Mouse (Mus musculus) gastrocnemius, adult 8-10 months (tissue): ENCODE results near the gene Syne4. TPM values are rescaled to one million over a fixed set of nuclear protein-coding genes. Genes with fewer than 3 reads are reported as not detected.
A peak's percentile ranks its signal among the peaks of the same experiment; 100 is the strongest.

Experiments
- DNase-seq, 2 experiments: peaks; one replicate each; pipeline ENCODE4 v3.0.0; 2022; ENCODE audit warnings: low spot score in 2 of 2
- total RNA-seq, 4 experiments: library from RNA; stranded (reverse); gene quantifications; 2 replicates each; pipeline ENCODE4 v1.2.4; 2022

The Syne4 gene
- total RNA-seq, 4 experiments from 2014 or later = 0.73 to 1.7 (median 1.3) TPM; not detected in 1

DNA sequence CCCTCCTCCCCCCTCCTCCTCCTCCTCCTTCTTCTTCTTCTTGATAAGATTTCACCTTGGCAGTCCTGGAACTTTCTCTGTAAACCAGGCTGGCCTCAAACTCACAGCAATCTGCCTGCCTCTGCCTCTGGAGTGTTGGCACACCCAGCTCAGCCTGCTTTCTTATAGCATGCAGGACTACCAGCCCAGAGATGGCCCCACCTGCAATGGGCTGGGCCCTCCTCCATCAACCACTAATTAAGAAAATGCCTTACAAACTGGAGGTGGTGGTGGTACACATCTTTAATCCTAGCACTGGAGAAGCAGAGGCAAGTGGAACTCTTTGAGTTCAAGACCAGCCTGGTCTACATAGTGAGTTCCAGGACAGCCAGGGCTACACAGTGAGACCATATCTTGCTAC, 11.8 kb downstream of the Syne4 start:
- DNase-seq = no peak

DNA sequence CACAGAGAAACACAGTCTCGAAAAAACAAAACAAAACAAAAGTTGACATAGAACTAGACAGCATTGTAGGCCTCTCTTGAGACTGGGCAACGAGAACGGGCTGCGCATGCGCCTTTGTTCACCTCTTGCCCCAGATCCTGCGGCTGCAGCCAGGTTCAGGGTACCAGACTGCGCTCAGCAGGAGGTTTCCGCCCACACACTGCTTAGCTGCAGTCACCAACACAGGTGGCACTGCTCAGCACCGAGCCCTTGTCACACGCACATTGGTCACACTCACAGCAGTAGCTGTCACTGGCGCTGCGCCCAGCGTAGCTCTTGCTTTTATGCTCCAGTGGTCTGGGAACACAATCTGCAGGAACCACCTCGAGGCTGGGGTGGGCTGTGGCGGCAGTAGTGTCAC, 12.5 kb downstream of the Syne4 start:
- DNase-seq = no peak

DNA sequence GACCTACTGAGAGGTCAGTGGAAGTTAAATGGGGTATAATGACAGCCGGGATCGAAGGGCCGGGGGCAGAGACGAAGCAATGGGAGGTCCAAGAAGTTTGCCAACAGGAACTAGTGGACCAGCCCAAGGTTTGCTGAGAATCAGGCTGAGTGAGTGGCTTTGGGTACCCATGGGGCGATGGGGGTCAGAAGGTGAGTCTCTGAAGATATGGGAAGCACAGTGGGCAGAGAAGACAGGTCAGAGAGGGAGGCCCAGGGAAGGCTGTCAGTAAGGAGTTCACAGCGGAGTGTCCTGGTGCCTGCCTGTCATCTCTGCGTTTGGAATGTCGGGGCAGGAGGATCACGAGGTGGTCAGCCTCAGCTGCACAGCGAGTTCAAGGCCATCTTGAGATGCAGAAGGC, 13.8 kb downstream of the Syne4 start:
- DNase-seq = no peak

DNA sequence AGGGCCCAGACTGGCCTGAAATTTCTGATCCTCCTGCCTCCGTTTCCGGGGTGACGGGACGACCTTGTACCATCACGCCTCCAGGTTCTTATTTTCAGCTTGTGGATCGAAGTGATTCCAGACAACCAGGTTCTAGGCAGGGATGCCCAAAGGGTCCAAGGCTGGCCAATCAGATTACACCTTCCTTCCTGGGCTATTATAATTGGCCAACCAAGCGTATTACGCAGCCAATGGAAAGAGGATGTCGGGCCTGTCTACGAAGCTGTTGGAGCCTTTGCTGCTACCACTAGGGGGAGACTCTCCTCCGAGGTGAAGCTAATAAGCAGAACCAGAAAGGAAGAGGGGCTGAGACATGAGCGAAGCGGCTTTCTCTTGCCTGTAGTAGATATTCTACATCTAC, 17.3 kb downstream of the Syne4 start:
- DNase-seq = peak; percentile 42 to 43

DNA sequence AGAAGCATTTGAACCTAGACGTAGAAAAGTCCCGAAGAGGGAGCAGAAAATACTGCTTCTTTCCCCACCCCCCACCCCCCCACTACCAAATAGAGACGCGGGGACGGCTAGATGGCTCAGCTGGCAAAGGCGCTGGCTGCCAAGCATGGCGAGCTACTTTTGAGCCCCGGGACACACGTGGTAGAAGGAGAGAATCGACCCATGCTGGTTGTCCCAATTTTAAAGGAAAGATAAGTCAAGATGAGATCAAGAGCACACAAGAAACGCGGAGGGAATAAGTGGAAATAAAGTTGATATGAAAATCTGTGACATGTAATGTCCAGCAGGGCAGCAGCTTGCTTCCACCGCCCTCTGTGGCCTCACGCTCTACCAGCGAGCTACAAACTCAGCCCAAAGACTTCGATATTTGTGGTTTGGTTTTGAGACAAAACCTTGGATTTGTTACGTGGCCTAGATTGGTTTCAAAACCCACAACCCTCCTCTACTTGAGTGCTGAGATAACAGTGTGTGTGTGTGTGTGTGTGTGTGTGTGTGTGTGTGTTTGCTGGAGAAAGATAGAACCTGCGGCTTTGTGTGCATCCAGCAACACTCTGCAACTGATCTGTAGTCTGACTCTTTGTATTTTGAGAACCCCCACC, 18.1 kb downstream of the Syne4 start:
- no peak for DNase-seq

DNA sequence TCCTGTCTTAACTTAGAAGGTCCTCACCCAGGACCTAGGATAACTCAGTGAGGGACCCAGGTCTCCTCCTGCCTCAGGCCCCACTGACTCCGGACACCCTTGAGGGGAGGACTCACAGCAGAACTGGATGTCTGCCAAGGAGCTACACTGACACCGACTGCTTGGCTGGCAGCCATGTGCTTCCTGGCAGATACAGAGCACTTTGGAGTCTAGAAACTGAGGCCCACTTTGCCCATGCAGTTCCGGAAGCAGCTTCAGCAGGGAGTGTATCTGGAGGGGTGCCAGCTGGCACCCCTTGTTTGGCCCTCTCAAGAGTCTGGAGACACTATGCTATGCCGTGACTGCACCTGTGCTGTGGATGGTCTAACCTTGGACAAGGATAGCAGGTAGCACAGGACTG, 18.8 kb downstream of the Syne4 start:
- peak; percentile 17 to 18 for DNase-seq

DNA sequence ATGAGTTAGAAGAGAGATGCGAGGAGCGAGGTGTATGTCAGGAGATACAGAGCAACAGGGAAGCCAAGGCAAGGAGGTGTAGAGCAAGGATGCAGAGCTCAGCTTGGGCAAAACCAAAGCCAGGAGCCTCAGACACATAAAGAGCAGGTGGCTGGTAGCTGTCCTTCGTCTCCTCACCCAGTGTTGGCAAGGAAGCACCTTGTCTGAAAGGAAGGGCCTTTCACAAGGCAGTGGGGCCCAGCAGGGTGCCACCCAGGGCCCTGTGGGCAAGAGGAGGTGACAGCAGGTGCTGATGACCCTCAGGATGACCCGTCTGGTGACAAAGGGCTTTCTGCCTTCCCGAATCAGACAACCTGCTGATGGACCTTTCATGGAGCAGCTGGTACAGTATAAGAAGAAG, 20.0 kb downstream of the Syne4 start:
- no peak for DNase-seq

DNA sequence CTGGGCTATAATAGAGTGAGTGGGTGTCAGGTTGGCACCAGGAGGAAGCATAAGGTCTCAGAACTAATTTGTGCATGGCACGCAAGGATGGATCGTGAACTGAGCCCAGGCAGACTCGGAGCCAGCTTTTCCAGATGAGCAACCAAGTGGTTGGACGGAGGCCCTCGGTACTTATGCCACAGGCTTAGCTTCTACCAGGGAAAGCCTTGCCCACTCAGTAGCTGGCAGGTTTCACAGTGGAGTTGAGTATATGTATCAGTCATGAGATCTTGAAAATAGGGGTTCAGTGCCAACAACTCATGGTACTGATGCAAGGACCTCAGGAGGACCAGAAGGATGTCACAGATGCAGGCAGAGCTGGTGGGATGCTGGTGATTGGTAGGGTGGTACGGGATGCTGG, 21.1 kb downstream of the Syne4 start:
- no peak for DNase-seq

DNA sequence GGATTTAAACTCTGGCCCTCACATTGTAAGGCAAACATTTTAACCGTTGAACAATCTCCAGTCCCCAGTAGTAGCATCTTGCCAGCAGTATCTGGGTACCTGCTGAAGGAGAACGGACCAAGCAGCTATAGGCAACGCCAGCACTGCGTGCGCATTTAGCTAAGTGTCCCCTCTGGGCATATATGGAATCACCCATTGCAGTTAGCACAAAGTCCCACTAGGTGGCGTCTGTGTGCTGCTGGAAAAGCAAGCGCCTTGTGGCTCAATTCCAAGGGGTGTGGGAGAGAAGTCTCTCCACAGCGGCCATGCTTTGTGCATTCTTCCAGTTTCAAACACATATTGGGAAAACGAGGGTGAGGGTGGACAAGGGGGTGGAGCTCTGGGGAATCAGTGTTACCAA, 21.8 kb downstream of the Syne4 start:
- peak; percentile 49 to 66 for DNase-seq

DNA sequence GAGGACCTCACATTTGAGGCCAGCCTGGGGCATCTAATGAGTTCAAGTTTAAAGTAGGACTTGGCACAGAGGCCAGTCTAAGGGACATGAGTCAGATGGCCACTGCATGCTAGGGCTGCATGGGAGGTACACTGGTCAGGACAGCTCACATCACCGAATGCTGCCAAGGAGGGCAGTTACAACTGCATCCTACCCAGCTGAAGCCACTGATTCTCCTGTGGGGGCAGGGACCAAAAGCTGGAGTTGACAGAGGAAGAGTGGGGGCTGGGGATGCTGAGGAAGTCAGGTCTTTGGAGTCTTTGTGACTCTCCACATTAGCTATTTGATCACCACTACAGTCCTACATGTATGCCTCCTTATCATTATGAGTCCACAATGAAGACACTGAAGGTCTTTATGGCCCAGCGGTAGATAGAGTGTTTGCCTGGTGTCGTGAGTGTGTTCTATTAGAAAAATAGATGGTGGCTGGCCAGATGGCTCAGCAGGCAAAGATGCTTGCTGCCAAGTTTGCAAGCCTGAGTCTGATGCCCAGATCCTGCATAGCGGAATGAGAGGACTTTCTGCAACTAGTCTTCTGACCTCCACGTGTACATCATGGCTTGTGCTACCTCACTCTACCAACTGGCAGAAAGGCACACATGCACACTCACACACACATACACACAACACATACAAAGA, 25.0 kb downstream of the Syne4 start:
- no peak for DNase-seq

DNA sequence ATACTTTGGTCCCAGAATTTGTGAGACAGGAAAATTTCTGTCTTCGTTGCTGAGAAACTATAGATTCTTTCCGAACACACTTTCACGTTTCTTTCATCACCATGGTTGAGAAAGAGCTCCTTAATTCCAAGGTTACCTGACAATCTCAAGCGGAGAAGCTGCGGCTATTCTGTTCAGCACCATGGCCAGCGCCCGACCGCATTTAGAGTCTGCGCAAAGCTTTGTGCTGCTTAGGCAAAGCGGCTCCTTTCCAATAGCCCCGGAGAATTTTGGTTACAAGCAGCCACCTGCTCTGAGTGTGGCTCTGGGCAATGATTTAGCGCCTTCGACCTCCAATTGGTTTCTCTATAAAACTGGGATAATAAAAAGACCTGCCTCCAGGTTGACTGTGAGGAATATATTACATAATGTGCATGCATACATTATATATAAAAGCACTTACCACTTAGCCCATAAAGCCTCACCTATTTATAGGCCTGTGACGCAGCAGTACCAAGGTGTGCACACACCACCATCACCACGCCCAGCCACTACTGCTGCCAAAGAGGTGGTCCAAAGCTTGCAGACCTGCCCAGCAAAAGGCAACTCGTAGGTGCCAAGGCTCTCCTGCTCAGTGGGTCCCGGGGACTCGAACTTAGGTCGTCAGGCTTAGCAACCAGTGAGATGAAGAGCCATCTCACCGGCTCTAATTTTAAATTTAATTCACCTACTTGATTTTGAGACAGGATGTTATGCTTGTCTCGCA, 32.2 kb downstream of the Syne4 start:
- DNase-seq = no peak

DNA sequence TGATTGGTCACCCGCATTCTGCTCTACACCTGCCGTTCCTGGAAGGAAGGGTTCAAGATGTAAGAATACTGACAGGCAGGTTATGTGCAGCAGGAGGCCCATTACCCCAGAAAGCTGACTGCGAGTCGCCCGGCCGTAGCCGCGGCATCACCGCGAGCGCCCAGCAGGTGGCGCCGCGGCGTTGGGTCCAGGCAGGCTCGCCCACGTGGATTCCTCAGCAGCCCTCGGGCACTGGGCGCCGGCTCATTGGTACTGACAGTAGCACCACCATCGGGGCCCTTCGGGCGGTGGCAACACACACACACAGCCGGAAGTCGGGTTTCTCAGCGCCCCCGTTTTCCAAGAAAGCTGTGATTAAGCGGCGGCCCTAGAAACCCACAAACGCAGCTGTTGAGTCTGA, 33.2 kb downstream of the Syne4 start:
- peak; percentile 31 to 32 for DNase-seq

DNA sequence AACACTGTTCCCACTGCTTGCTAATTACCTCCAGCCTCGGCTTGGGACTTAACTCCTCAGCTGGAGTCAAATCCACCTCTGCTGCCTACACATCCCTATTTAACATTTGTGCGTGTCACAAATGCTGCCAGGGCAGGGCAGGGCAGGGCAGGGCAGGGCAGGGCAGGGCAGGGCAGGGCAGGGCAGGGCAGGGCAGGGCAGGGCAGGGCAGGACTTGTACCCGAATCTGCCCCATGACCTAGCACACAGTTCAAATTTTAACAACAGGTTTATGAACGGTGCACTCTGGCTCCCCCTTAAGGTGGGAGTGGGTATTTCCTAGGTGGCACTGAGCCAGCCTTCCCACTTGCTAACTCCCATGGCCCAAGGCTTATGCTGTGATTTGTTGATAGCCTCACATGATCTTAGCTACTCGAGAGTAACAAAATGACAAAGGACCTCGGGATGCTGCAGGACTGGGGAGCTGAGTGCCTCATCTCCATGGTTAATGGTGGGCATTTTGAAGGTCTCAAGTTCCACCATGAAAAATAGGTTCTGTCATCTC, 38.7 kb downstream of the Syne4 start:
- peak; percentile 49 to 56 for DNase-seq

DNA sequence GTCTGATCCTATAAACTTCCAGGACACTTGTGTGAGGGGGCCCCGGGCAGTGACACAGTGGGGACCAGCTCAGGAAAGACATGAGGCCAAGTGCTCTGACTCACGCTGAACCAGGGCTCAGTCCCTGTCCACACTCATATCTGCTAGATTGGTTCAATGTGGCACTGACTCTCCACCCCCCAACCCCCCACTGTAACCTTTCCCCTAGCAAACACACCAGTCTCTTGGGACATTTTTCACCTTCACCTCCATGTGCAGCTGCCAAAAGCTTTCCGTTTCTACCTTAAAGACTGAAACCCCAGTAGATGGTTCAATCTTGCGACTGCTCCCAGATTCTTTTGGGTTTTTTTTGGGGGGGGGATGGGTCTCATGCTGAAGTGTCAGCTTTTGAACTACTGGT, 39.5 kb downstream of the Syne4 start:
- no peak for DNase-seq

DNA sequence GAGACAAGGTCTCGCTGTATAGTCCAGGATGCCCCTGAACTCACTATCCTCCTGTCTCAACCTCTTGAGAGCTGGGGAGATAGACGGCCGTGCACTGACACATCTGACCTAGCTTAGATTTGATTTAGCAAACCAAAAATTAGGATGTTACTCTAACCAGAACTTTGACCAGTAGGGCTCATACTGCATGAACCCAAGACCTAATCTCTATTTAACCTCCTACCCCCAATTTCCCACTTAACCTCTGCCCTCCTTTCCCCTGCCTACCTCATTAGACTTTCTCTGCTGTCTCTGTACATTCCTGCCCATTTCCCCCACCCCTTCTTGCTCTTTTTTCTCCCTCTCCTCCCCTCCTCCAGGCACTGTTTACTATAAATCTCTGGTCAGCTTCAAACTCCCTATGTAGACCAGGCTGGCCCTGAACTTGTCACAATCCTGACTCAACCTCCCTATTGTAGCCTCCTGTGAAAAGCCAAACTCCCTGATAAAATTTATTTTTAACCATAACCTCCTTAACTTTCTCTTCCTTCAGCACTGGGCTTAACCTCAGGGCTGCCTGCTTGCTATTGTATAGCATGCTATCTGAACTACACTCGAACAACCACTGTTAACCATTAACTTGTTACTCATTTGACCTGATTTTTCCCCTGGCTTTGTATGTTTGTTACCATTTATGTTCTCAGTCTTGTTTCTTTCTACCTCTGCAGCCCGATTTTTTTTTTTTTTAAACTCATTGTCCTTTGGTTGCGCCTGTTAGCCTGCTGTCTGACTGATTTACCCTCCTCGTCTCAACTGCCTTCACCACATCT, 44.0 kb downstream of the Syne4 start:
- DNase-seq = no peak

DNA sequence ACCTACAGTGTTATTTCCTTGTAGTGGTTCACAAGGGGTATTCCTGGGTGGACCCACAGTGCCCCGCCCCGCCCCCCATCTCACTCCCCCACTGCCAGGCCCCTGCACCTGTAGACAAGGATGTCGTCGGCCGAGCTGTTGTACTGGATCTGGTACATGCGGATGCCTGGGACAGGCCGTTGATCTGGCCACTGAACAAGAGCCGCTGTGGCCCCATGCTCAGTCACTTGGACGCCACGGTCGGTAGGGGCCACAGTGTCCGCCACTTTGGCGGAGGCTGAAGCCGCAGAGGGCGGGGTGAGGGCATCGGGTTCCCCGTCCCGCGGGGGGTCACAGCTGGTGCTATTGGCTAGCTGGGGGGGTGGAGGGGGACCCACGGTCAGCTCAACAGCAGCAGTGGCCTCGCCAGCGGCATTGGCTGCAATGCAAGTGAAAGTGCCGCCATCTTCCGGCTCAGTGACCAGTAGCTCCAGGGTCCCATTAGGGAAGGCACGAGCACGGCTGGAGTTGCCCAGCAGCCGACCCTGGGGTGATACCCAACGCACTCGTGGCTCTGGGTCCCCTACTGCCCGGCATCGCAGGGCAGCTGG, 44.8 kb downstream of the Syne4 start:
- no peak for DNase-seq

DNA sequence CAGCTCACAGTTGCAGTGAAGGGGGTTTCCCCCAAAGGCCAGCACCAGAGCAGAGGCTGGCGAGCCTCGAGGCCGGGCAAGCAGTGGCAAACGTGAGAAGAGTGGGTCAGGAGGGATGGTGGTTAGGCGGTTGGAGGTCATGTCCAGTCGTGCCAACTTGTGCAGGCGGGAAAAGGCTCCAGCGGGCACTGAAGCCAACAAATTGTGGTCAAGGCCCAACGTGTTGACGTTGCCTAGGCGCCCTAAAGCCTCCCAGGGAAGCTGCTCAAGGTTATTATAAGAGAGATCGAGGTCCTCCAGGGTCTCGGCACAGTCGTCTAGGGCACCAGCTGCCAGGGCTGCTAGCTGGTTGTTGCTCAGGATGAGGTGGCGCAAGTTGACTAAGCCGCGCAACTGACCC, 45.4 kb downstream of the Syne4 start:
- DNase-seq = no peak

DNA sequence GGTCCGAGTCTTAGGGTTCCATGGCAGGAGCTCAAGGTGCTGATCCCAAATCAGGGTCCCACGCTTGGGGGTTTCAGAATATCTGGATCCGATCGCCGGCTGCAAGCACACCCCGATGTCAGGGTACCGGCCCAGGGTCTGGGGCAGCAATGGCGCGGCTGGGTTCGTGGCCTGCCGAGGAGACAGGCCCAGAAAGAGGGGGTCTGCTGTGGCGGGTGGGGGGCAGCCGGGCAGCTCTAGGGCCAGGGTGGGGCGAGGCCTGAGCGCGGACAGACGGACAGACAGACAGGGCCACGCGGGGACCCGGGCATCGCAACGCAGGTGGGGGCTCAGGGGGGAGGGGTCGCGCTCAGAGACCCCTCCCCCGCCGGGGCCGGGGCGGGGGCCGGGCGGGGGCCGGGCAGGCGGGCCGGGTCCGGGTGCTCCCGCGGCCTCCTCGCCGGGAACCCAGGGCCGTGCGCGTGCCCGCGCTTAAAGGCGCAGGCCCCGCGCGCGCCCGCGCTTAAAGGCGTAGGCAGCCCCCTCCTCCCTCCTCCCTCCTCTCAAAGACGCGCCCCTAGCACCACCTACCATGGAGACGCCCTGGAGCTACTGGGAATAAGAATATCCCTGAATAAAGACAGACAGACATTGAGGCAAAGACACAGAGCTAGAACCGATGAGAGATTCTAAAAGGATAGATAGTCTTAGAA, 48.2 kb downstream of the Syne4 start, which contains the start of gene Lrfn3:
Gene Lrfn3, minus strand, starts transcription at position 121 of the 692 bp plus-strand sequence.
- DNase-seq = peak in 1 of 2 experiments; percentile 44

DNA sequence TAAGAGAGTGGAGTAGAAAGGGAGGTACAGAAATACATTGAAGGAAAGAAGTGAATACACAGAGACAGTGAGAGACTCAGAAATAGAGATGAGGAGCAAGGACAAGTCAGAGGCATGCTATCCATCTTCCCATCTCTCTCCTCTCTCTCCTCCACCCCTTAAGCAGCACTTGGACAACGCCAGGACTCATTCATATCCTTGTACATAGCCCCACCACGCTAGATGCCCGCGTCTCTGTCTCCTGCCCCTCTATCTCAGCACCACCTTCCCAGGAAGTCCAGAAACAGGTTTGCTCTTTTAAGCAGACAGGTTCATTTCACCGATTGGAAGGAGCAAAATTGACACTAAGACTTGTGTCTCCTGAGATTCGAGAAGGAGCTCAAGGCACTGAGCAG, 48.7 kb downstream of the Syne4 start:
- no peak for DNase-seq

DNA sequence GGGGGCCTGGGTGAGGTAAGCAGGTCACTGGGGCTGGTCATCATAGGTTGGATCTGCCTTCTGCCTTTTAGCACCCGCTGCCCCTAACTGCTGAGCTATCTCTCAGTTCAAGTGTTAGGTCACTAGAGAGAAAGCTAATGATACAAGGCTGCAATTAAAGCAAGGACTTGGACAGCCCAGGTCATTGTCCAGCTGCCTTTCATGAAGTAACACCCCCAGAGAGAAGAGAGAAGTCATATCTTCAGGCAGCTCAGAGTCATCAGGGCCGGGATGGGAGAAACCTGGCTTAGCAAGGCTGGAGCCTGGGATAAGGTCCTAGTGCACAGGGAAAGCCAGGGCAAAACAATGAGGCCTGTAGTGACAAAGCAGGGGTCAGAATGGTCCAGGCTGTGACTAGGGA, 52.9 kb downstream of the Syne4 start:
- no peak for DNase-seq
